Mouse (Mus musculus) kidney, postnatal 14 days (tissue): ENCODE results near the gene Boll.
A peak's percentile ranks its signal among the peaks of the same experiment; 100 is the strongest.
"Not testable (repeated sequence)": the region's sequence is repeated elsewhere in the genome, so short reads cannot be mapped to it uniquely, and the experiment has no call there.

Experiments
- DNase-seq: peaks from one replicate; pipeline ENCODE4 v3.0.0; 2022; ENCODE audit warnings: mixed read lengths

Gene Boll

DNA sequence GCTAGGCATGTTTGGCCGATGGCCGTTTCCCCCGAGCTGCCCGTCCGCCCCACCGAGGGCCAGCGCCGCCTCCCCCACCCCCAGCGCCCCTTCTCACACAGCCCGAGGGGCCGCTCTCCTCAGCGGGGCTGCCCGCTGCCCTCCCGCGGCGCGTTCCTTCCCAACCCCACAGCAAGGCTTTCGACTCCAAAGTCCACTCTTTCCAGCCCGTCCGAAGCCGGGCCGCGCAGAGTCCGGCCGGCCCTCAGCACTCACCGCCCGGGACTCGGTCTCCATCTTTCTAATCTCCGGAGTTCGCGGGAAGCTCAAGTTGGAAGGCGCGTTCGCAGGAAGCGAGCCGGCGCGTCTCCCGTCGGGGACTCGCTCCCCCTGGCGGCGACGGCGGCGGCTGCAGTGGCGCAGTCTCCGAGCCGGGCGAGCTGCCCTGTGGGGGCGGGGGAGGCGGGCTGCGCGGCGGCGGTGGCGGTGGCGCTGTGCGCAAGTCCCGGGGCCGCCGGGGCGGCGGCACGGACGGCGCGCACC is at the start of gene Boll:
TSS of gene Boll (minus strand) at position 426 of the 522 bp plus-strand sequence.
- DNase-seq = peak; percentile 74

DNA sequence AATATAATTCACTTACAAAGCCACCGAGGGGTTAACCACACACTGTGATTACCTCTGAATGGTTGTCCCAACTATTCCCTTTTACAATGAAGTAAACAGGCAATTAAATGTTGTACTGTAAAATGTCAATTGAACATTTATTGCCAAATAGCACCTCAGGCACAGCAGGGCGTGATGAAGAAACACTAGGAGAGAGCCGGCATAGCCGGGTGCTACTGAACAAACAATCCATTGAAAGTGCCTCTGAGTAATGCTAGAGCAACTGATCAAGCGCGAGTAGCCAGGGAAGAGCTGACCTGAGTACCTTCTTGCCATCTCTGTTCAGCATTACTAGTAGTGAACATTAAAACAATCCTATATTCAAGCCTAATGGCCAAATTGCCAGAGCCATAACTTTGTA is 49.3 kb upstream of the Boll start:
- no peak for DNase-seq

- DNase-seq = no peak
These were observed 47.8 kb upstream of the Boll start for GRCm38 (mm10) chr1:55411079-55411478.

- DNase-seq = no peak
These were observed 47.4 kb upstream of the Boll start for GRCm38 (mm10) chr1:55410670-55411069.

DNA sequence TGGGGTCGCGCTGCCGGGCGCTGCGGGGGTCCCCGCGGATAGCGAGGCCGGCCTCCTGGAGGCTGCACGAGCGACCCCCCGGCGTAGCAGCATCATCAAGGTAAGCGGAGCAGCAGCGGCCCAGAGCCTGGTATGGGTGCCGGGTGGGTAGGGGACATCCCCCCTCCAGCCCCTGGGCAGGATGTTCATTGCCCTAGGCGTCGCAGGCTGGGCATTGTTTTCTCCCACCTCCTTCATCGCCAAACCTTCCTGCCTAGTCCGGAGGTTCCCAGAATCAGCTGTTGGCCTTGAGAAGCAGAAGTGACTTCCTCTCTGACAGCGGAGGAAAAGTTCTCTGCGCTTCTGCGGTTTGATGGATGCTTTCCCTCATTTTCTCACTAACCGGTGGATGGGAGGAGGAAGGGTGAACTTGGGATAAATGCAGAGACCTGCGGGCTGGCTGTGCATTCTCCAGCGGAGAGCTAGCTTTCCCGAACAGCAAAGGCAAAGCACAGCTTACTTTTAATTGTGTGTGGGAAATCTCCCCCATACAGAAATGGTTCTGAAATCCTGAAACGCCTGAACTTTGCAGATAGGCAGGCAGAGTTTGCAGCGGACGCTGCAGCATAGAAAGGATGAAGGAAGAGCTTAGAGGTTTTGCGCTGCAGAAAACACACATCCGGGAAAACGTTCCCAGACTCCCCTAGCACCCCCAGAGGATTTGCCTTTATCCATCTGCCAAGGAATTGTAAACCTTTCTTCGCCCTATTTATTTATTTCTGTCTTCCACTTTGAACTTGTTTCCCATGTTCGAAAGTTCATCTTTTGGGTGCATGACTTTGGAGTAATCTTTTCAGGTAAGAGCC is 43.5 kb upstream of the Boll start:
- peak; percentile 36 for DNase-seq

DNA sequence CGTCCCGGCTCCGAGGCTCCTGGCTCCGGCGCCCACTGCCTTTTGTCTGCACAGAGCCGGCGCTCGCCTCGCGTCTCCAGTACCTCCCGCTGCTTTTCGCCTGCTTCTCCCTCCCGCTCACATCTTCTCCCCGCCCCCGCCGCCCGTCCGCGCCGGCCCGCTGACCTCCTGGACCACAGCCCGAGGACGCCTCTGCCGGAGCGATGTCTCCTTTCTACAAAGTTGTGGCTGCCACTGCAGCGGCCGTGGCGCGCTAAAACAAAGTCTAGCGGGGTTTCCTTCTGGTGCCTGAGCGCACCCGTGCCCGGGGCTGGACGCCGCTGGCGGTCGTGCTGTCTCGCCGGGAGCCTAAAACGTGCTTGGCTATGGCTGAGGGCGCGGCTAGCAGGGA is 42.7 kb upstream of the Boll start:
- peak; percentile 87 for DNase-seq

GRCm38 (mm10) chr1:55405272-55406022 is 42.2 kb upstream of the Boll start, which contains the start of gene Plcl1:
Plcl1 (plus strand) TSS chr1:55405921.
- DNase-seq = peak; percentile 98

DNA sequence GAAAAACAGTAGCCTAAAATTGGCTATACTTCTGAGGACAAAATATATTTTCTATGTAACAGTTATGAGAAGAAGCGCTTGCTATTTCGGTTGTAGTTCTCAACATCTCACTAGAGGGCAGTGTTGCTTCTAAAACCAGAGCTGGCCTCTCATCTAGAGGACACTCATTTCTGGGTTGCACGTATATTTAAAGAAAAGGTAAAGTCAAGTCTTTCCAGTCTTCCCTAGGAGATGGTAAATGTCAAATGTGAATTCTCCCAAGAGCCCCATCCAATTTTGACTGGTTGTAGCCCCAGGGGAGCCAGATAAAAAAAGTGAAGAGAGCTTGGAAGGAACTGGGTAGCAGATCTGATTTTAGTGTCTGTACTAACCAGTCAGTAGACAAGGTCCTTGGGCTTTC is 41.2 kb upstream of the Boll start:
- DNase-seq = peak; percentile 76

DNA sequence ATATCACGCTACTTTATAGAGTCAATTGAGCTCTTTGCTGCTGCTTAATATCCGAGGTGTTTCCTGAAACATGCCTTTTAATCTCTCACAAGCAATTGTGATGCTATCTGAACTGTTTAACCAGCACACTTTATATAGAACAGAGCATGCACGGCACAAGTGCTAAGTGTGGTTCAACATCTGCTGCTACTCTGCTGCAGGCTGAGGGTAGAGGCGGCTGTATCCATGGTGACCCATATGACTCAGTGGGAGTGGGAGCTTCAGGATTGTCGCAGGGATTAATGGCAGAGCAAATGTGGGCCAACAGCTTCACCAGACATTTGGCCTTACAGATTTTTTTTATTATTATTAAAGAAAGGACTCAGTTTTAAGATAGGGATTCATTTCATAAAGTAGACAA is 36.6 kb upstream of the Boll start:
- DNase-seq = no peak

DNA sequence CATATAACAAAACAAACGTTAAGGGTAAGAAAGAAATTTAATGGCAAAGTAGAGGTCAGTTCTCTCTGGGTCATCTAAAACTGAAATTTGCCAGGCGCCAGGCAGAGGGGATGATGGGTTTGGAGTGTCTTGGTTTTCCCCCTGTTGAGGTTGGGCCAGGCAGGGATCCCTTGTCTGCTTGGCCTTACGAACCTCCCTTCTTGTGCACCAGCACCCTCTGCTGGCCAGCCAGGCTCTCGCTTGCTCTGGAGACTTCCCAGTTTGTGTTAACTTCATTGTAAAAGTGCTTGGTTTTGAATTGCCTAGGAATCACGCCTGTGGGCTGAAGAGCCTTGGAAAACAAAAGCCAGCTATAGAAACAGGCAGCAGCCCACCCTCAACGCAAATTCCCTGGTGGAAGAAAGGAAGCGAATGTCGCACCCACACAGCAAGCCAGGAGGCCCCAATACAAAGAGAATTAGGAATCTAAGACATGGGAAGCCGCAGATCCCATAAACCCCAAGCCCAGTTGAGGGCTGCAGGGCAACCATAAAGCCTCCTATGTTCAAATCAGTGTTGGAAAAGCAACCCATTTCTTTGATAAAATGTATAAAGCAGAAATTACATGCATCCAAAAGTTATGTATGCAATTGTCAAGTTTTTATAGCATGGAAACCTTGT is 20.0 kb upstream of the Boll start:
- peak; percentile 80 for DNase-seq

DNA sequence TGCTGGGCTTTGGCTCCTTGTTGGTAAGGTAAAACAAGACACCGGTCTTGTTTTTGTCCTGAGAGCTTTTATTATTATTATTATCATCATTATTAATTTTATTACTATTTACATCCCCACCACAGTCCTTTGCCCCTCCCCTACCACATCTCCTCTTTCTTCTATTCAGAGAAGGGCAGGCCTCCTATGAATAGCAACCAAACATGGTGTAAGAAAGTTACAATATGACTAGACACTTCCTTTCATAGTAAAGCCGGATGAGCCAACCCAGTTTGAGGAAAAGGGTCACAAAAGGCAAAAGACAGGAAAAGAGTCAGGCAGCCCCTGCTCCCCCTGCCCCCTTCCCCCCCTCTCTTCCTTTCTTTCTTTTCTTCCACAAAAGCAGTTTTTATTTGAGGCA is 17.3 kb upstream of the Boll start:
- no peak for DNase-seq

DNA sequence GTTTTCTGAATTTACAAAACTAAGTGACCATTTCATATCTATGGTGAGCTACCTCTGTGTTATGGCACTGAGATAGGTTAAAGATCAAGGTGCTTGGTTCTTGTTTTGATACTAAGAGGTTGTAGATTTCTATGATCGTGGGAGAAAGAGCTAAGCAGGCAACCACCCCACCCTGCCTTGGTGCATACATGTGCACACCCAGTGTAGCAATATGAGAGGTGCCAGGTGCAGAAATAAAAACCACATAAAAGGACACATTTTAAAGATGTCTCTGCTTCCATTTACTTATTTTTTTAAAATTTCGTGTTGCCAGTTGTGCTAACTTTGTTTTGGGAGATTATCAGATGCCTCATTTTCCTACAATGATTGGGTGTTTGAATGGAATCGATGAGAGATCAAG is 9.4 kb upstream of the Boll start:
- DNase-seq = no peak

GRCm38 (mm10) chr1:55363586-55363985 is 317 bp upstream of the Boll start:
- DNase-seq = peak; percentile 44

GRCm38 (mm10) chr1:55362634-55363033 is 635 bp downstream of the Boll start:
- DNase-seq = peak; percentile 1

DNA sequence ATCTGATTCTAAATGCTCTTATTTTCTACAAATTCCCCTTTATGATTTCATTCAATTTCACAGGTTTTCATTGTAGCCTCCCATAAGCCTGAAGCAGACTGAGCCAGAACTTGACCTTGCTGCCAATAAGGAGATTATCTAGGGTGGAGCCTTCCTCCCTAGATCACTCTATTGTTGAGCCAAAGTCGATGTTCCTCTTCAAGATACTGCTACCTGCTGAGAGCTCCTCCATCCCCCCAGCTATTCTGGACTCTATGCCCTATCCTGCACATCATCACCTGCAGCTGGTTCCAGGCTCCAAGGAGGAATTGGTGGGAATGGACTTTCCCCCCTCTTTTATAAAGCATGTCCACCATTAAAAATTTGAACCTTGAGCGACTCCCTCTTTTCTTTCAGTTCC is 11.4 kb downstream of the Boll start:
- not testable (repeated sequence) for DNase-seq

DNA sequence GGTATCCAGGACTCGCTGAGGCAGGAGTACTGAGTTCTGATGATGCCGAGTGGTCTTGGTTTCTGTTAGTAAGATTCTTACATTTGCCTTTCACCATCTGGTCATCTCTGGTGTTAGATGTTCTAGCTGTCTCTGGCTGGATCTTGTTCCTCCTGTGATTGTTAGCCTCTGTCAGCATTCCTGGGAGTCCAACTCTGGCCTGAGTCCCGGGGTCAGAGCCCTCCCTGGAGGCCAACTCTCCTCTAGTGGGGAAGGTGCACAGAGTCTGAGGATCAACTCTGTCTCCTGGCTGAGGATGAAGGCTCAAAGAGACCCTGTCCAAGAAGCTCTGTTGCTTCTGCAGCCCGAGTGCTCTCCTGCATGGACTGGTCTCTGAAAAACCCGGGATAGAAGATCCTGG is 37.8 kb downstream of the Boll start:
- DNase-seq = not testable (repeated sequence)

DNA sequence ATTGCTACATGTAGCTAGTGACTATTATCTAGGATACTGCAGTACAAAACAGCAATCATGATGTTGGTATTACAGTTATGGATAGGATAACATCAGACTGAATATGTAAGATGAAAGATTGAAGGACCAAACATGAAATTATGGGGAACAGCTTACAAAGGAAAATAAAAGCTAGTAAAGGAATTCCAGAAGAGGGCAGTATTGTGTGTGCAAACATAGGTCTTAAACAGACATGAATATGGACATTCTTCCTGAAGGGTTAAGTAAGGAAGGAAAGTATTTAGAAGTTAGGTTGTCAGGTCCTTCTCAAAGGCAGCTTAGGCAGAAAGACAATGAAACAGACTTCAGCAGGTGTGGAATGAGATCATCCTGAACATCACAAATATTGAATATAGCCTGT is 62.2 kb downstream of the Boll start:
- DNase-seq = no peak

GRCm38 (mm10) chr1:55279081-55279480 is 84.2 kb downstream of the Boll start:
- DNase-seq = no peak

DNA sequence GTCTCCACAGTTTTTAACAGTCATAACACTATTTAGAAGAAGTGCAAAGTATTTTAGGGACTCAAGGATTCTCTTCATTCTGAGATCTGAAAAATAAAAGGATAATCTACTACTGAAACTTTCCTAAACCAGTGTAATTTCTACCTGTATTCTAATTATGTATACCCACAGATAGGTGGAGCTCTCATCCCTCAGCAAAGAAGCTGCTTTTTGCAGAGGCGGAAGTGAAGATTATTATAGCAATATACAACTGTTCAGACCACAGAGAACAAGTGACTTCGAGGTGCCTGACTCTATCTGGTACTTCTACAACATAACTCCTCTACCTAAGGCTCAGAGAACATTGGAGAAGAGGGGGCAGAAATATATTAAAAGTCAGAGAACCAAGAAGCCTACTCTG is 97.8 kb downstream of the Boll start:
- DNase-seq = no peak

- no peak for DNase-seq
These were observed 98.9 kb downstream of the Boll start for GRCm38 (mm10) chr1:55264385-55264784.

DNA sequence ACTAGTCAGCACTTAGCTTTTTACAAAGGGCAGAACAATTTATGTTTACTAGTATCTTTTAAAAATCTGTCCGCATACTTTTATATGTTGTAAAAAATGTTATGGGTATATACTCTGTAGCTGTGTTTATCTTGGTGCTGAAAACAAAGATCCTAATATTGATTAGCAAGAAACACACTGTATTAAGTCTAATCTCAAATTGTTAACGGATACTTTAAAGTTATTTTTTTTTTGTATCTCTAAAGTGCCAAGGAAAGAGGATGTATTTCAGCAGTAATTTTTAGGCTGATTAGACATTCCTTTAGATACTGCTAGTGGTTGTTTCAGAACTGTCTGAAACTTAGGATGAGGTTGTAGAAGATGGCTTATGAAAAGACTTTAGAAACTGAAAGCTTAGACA is 116.9 kb downstream of the Boll start:
- DNase-seq = no peak

DNA sequence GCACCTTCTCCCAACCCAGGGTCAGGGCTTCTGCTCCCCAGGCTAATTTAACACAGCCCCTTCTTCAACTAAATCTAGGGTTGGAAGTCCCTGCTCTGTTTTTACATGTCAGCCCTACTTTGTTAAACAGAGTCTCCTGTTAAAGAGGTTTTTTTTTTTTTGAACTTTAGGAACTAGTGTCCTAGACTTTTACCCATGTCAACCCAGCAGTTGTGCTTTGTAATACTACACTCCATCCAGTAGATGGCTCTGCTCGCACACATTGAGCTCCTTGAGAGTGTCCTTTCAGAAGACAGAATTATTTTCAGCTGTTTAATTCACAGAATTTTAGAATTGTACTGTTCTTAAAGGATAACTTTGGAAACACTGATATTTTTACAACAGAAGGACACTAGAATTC is 124.0 kb downstream of the Boll start:
- DNase-seq = peak; percentile 56

DNA sequence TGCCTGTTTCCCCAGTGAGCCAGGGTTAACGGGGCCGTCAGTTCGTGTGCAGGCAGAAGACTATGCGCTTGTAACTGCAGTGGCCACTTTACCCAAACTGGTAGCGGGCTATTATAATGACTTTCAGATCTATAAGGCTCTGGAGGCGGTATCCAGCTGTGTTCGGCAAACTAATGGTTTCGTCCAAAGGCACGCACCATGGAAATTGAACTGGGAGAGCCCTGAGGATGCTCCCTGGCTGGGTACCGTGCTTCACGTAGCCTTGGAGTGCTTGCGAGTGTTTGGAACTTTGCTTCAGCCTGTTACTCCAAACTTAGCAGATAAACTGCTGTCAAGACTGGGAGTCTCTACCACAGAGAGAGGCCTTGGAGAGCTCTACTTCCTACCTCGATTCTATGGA is 124.8 kb downstream of the Boll start:
- DNase-seq = no peak
